Mouse (Mus musculus): ENCODE results near the gene Vdac2. TPM values are rescaled to one million over a fixed set of nuclear protein-coding genes. Genes with fewer than 3 reads are reported as not detected.

Gene Vdac2
- 234 TPM for polyA plus RNA-seq (2014; fragmentation: Illumina TruSeq; extraction: RNeasy Lipid Tissue Mini Kit (QIAGEN cat#74804); ENCODE audit: low read depth, low replicate concordance)

GRCm38 (mm10) chr14:21824938-21825337, at the start of gene Vdac2:
Gene Vdac2, plus strand, starts transcription at chr14:21825238.

GRCm38 (mm10) chr14:21848166-21849154, 23.4 kb downstream of the Vdac2 start, which contains the start of gene Comtd1:
Gene Comtd1, minus strand, starts transcription at chr14:21848977.

Other genes with a start within 250 kb of the Vdac2 start
- gene Dupd1, start 110.7 kb upstream of the Vdac2 start, polyA plus RNA-seq (2014; fragmentation: Illumina TruSeq; extraction: RNeasy Lipid Tissue Mini Kit (QIAGEN cat#74804); ENCODE audit: low read depth, low replicate concordance): not detected
- 11.6 TPM for gene Samd8, start 74.7 kb upstream of the Vdac2 start, polyA plus RNA-seq (2014; fragmentation: Illumina TruSeq; extraction: RNeasy Lipid Tissue Mini Kit (QIAGEN cat#74804); ENCODE audit: low read depth, low replicate concordance)
- gene Dusp13, start 74.1 kb upstream of the Vdac2 start, polyA plus RNA-seq (2014; fragmentation: Illumina TruSeq; extraction: RNeasy Lipid Tissue Mini Kit (QIAGEN cat#74804); ENCODE audit: low read depth, low replicate concordance): 5.6 TPM
- 35.7 TPM for gene Comtd1, start 23.7 kb downstream of the Vdac2 start, polyA plus RNA-seq (2014; fragmentation: Illumina TruSeq; extraction: RNeasy Lipid Tissue Mini Kit (QIAGEN cat#74804); ENCODE audit: low read depth, low replicate concordance)
- 33.6 TPM for gene Zfp503, start 164.4 kb downstream of the Vdac2 start, polyA plus RNA-seq (2014; fragmentation: Illumina TruSeq; extraction: RNeasy Lipid Tissue Mini Kit (QIAGEN cat#74804); ENCODE audit: low read depth, low replicate concordance)
- gene Lrmda, start 194.5 kb downstream of the Vdac2 start, polyA plus RNA-seq (2014; fragmentation: Illumina TruSeq; extraction: RNeasy Lipid Tissue Mini Kit (QIAGEN cat#74804); ENCODE audit: low read depth, low replicate concordance): 15.9 TPM